Mouse (Mus musculus) cerebral cortex, adult 2 months (tissue): Measurements from ENCODE around the gene Plcb2.

Experiments
- WGBS: fragments of 180-500 bp; shearing (Covaris S2); methylation state at CpG from one replicate; pipeline ENCODE4 v1.1.7; 2018; 5-methylcytosine and 5-hydroxymethylcytosine counted together

Gene Plcb2

DNA sequence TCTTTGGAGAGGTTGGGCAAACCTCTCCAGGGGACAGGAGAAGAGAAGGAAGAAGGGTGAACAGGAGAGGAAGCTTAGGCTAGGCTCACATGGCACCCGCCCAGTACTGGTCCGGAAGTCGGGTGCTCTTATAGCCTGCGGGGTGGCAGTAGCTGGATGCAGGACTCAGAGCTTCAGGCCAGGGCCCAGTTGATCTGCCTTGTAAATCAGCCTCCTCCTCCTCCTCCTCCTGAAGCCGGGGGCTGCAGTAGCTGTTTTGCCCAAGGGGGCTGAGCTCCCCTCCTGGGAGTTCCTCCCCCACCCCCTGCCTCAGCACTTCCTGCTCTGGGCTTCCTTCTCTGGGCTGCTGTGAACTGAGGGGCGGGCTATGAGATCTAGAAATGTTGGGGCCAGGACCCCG lies at the start of gene Plcb2:
TSS of gene Plcb2 (minus strand) at position 102 of the 400 bp plus-strand sequence.
- 39% methylated on average over 7 of the region's 7 CpGs for WGBS

DNA sequence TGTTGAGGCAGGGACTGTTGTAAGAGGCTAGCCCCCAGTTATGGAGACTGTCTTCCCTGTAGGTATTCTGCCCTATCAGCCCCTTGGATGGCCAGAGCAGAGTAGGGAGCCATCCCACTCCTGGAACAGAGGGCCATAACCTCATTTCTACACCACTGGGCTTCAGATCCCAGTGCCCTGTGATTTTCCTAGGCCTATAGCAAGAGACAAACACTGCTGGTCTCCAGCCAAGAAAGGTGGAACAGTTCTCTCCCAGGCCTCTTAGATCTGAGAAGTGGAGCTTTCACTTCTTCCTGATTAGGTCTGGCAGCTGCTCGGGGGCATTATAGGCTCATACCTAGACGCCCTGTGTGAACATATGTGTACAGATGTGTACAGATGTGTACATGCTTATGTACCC lies 48.1 kb upstream of the Plcb2 start:
- 79% methylated on average over 2 of the region's 2 CpGs for WGBS

DNA sequence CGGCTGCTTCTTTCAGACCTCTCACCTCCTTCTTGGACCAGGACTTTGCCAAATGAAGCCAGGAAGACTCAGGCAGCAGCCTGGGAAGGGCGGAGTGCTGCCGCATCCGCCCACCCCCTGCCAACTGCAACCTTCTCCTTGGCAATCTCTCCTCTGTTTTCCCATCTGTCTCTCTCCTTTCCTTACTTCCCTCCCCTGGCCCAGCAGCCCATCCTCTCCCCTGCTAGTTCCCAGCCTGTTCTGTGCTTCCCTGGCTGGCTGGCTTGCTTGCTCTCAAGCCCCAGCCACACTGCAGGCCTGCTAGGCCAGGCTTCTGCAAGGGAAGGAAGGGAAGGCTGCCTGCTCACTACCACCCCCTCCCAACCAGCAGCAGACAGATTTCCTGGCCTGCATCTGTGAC lies 47.6 kb upstream of the Plcb2 start:
- 28% methylated on average over 4 of the region's 4 CpGs for WGBS

DNA sequence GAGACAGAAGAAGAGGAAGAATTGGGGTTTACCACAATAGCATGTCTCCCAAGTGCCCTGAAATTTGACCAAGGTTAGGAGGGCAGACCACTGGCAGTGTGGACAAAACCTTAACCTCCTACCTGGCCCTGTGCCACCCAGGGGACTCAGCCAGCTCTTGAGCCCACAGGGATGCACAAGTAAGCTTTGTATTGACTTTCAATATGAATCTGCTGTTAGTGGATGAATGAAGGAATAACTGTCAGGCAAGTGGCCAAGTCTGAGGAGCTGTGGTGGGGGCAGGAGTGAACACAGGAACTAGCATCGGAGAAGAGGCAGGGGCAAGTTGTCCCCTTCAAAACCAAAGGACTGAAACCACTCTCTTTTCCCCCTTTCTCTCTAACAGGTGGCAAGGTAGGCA lies 47.2 kb upstream of the Plcb2 start:
- WGBS, result 38% methylated on average over 1 of the region's 1 CpGs

DNA sequence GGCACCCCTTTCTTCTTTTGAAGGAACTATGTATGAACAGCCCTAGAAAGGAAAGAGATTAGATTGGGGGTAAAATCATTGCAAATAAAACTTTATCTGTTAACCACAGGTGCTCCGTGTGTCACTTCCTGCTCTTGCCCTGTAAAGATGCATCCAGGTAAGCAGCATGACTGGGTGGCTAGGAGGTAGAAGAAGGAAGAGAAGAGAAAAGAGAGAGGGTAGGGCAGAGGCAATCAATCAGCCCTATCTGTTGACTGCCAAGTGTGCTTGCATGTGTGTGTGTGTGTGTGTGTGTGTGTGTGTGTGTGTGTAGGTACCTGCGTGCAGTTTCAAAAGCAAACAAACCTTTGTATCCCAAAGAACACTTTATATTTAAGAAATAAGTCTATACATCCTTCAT lies 46.3 kb upstream of the Plcb2 start:
- 96% methylated on average over 2 of the region's 2 CpGs for WGBS

DNA sequence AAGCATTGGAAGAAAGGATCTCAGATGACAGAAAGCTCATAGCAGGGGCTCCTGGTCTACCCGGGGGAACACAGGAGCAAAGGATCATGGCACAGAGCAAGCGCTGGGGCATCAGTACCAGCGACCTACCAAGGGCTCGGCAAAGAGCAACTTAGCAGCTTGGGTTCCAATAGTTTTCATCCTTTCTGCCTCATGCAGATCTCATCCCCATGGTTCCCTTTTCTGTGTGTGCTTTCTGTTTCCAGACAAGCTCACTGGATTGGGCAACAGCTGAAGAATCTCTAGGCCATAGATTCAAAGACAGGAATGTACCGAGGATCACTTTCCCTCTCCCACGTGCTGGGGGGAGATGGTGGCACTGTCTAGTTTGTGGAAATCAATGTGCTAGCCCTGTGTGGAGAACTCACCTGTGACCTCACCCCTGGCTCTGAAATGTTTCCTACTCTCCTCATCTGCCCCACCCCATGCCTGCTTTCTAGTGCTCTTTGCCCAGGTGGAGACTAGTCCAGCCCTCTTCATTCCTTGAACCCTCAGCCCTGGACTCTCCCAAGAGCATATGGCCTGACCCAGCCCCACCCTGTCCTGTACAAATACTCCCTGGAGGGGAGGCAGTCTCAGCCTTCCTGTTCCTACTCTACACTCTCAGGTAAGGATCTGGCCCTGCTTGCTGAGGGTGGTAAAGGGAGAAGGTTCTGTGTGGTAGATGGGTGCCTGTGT lies 44.1 kb upstream of the Plcb2 start, which contains the start of gene Phgr1:
TSS of gene Phgr1 (plus strand) at position 612 of the 717 bp plus-strand sequence.
- WGBS, result 84% methylated on average over 6 of the region's 6 CpGs

DNA sequence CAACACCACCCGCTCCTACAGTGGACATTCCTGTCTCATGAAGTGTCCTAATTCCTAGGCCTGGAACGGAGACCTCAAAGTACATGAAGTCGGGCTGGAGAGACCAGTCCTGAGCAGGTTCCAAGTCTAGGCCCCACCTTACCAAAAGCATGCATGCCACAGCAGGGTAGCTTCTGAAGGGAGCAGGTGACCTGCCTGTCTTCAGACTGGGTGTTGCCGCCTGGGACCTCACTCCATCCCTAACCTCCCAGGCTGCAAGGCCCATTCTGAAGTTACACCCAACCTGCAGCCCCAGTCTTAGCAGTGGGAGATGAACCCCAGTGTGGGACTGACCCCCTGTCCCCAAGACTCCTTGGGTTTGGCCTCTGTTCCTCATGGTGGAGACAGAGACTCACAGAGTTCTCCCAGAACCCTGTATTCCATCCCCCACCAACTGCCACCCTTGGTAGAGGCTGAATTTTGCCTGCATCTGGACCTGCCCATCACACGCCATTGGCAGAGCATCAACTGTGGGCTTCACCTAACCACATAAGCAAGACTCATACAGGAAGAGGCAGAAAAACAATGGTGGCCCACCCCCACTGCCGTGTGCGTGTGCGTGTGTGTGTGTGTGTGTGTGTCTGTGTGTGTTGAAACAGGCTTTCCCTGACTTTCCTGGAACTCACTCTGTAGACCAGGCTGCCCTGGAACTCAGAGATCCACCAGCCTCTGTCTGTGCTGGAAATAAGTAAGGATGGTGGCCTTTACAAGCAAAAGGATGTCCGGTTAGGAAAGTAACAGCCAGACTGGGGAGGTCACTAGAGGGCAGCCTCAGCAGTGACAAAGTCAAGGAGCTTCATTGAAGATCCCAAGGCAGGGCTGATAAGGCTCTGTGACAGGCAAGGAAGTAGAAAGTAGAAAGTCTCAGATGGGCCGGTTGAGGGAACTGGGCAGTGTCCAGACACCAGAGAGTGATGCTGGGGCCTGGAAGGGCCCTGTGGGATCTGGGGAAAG lies 38.1 kb upstream of the Plcb2 start:
- WGBS, result 85% methylated on average over 10 of the region's 10 CpGs

DNA sequence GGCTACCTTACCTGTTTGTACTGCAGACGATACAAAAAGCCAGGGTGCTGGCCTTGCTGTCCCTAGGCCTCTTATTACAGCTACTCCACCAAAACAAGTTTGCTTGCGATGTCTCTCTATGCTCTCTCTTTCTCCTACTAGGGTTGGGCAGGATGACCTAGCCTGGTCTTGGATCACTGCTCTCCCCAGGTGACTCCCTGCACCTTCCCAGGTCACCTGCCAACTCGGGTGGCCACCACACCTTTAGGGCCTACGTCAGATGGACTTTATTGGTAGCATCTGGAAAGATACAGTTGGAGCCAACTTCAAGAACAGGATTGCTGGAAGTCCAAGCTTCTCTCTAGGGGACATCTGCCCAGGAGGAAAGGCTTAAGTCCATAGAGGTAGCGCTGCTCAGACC lies 36.6 kb upstream of the Plcb2 start:
- 90% methylated on average over 5 of the region's 5 CpGs for WGBS

DNA sequence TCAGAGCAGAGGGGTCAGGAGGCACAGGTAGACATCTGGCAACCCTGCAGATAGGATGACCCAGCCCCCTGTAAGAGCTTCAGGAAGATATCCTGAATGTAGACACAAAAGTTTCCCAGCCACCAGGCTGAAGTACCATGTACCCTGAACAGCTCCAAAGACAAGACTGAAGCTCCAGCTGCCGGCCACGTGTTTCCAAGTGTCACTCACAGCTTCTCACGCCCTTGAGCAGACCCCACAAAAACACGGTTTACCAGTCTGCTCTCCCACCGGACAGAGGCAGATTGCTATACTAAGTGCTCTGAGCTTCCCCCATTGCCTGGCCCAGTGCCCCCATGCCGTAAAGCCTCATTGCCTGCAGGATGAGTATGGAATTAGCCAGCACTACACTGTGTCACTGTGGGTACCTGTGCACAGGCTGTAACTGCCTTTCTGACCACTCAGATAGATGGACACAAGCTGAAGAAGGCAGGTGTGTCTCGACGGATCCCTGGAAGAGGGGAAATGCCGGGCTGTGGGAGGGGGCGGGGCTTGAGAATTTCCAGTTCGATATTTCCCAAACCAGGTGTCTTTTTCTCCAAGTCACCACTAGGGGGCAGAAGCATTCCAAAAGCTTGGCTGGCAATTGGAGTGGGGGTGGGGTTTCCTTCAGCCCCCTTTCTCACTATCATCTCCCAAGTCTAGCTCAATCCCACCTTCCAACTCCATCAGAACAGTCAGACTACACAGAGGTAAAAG lies 36.0 kb upstream of the Plcb2 start:
- 22% methylated on average over 11 of the region's 11 CpGs for WGBS

DNA sequence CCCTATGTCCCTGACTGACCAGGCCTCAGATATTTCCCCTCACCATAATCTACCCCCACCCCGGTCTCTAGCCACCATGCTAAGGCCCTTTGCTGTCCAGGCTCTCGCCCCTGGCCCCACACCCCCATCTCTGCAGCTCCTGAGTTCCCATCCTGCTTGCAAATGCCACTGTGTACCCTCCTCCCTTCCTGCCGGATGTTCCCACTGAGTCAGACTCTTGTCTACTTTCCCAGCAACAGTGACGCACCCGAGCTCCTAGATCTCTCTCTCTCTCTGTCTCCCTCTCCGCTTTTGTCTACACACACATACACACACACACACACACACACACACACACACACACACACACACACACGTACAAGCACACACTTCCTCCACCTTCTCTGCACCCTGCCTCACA lies 35.2 kb upstream of the Plcb2 start:
- WGBS, result 43% methylated on average over 7 of the region's 7 CpGs

DNA sequence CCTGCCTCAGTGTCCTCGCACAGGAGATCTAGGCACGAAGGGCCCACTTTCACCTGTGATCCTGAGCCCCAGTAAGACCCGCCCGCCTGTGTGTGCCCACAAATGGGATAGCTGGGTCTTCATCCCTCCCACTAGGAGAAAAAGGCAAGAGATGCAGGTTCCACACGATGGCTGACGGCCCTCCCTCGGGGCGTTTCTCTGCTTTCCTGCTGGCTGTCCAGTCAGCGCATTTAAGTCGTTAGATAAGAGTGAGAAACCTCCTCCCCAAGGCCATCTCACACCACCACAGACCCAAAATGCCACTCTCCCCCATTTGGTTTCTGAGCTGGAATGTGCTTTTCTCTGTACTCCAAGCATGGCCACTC lies 34.5 kb upstream of the Plcb2 start:
- WGBS, result 32% methylated on average over 10 of the region's 10 CpGs

DNA sequence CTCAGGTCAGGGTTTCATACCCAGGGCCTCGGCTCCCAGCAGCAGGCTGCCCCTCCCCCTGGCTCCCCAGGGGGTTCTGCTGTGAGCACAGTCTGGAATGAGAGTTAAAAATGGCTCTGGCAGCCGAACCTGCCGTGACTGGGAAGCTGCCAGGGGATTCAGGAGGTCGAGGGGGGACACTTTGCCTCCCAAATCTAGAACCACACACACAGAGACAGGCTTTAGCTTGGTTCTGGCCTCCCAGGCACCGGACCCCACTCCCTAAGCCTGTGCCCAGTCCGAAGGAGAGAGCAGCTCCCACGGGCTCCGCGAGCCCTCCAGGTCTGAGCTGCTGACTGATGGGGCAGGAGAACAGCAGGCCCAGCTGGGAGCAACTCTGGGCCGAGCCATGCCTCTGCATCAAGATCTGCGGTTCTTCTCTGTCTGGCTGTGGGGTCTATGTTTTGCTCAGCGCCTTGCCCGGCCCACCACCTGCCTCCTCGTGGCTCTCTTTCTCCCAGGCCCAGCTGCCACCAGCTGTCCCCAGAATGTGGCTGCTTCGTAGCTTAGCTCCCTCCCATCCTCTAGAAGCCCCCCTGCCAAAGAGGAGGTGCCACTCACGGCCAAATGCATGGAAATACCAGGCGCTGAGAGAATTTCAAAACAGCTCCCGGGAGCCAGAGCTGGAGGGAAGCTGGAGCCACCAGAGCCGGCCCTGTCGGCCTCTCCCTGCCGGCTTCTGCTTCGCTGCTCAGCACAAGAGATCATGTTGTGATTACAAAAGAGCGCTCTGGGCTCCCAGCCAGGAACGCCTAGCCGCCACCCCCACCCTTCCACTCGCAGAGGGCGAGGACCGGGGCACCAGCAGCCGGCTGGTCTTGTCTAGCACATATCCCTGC lies 33.9 kb upstream of the Plcb2 start, which contains the start of gene Ccdc9b:
TSS of gene Ccdc9b (minus strand) at position 756 of the 878 bp plus-strand sequence.
- WGBS, result 10% methylated on average over 29 of the region's 29 CpGs

DNA sequence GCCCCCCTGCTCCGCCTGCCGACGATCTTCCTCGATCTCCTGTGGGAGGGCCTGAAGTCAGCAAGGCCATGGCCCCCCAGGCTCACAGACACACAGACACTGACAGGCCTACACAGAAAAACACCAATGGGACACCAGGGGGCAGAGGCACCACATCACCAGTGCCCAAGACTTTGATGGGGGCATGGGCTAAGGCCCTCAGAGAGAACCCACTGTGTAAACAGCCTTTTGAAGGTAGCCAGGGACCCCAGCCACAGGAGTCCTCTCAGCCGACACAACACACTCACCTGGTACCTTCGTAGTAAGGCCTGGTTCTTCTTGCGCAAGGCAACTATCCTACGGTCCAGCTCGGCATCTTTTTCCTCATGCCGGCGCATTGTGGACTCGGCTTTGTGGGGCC lies 33.1 kb upstream of the Plcb2 start:
- 85% methylated on average over 12 of the region's 12 CpGs for WGBS

DNA sequence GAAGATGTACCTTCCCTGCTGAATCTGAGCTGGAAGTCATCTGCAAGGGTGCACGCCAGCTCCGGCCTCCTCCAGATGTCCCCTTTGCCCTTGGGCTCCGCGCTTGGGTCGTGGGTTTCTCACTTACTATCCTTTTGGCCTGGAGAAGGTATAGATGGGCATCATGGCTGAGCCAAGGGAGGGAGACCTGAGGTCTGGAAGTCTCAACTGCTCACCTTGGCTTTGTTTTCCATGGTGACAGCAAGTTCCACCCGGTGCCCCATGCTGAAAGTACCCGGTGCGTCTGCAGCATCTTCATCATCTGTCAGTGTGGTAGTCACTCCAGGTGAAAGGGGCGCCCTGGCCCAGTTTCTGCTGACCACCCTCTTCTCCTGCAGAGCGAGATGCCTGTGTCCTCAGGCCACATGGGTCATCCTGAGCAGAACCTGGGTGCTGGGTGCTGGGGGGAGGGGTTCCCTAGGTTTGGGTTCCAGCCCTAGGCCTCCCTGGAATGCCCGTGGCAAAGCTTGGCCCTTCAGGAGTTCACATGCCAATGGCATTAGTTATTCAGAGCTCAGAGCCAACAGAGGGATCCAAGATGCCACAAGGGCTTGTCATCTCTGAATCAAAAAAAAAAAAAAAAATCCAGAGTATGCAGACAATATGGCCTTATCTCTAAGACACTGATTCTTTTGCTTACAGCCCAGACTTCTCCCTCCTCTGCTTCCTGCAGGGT lies 32.2 kb upstream of the Plcb2 start:
- 90% methylated on average over 11 of the region's 11 CpGs for WGBS

DNA sequence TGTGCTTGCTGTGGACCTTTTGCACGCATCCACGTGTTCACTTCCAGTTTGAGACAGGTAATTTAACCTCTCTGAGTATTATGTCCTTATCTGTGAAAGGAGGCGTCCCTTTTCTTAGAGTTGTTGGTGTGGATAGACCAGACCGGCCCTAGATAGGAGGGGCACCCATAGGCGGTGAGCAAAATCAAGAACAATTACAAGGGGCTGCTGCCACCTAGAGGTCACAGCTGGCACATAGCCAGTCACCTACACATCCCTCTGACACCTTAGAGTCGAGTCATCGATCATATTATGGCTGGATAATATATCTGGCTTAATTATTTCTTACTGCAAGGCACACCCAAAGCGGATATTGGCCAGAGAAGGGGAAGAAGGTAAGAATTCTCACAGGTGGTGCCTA lies 31.6 kb upstream of the Plcb2 start:
- WGBS, result 47% methylated on average over 8 of the region's 8 CpGs

DNA sequence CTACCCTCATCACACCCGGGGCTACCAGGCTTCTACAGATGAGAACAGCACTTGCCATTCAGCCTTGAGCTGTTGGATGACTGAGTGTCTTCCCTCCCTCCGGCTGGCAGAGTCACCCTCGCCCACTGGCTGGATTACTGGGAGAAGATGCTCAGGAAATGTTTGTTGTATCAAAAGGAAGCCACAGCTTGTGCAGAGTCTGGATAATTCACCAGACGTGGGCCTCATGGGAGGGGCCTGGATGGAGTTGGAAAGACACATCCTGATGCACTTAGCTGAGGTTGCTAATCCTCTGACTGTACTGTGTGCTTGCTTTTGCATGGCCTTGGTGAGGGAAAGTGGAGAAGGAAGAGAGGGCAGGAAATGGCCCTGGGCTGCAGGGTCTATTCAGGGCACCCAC lies 27.9 kb upstream of the Plcb2 start:
- 64% methylated on average over 4 of the region's 4 CpGs for WGBS

DNA sequence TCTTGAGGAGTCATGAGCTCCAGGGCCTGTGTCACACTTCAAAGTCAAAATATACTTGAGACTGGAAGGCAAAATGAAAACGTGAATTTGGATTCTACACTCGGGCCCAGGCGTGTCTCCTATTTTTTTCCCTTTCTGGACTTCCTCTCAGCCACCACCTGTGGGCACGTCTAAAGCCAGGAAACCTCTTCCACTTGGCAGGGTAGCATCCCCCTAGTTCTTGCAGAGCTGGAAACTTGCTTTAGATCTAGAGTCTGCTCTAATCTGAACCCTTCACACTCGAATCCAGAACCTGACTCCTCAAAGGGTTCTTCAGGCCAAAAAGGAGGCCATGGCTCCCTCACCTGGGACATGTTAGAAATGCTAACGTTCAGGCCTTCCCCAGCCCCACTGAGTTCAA lies 27.2 kb upstream of the Plcb2 start:
- 83% methylated on average over 6 of the region's 6 CpGs for WGBS

DNA sequence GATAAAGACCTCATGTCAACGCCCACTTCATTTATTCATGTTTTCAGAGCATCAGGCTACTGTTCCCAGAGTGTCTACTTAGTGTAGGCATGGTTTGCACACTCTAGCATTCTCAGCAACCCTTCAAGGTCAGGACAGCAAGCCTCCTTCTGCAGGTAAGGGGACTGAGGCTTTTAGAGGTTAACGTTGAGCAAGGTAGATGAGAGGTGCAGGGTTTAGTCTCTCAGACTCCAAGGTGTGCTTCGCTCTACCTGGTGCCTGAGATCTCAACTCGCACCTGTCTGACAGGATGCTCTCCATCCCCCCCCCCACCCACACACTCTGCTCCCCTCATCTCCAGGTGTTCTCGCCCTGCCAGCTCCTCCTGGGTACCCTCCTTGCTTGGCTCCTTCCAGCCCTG lies 25.9 kb upstream of the Plcb2 start:
- WGBS, result 92% methylated on average over 5 of the region's 5 CpGs

DNA sequence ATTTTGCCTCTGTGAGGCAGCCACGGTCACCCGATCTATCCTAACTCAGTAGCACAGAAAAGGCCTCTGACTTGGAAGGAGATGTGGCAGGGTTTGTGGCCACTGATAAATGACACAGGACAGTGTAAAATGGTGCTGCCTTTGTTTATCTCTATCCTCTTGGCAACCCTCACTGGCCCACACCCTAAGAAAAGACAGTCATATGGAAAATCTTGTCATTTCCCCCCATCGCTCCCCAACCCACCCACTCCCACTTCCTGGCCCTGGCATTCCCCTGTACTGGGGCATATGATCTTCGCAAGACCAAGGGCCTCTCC lies 24.5 kb upstream of the Plcb2 start:
- WGBS, result 85% methylated on average over 4 of the region's 4 CpGs

DNA sequence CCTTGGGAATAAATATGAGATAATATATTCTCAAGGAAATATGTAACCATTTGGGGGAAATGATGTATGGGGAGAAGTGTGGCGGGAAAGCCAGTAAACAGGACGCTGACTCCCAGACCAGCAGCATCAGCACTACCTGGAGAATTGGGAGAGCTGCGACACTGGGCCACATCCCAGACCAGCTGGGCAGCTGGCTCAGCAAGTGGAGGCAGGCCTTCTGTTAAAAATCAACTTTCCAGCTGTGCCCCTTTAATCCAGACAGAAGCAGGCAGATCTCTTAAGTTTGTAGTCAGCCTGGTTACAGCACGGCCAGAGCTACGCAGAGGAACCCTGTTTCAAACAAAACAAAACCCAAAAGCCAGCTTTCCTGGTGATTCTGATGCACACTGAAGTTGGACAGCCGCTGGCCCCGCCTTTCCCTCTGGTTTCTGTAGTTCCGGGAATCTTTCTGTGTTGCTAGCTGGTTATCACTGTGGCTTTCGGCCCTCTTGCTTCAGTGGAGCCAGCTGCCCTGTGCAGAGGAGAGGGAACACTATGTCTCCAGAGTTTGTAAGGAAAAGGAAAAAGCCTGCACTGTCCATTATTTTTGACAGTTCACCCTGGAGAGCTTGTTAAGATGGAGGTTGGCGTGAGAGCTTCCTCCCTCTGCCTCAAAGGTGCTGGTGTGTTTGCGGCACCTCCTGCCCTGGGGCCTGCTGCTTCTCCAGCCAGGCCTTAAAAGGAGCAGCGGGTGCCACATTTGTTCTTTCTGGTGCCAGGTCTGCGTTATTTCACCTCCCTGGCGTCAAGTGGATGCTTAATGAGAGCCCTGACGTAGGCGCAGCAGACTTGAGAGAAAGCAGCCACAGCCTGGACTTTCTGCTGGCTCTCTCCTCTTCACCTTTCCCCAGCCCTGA lies 23.9 kb upstream of the Plcb2 start:
- 87% methylated on average over 16 of the region's 16 CpGs for WGBS
